Mouse (Mus musculus) MEL (cell line): Measurements from ENCODE around the gene Rplp2. TPM values are rescaled to one million over a fixed set of nuclear protein-coding genes. Genes with fewer than 3 reads are reported as not detected.

Experiments used
- DNase-seq: peaks from one replicate; pipeline ENCODE4 v3.0.0; 2011; ENCODE audit warnings: low read depth, low spot score
- H3K27ac ChIP-seq: 2 replicates; pipeline ENCODE4 v1.5.1; 2012; ENCODE audit warnings: low read depth, mild to moderate bottlenecking, control low read depth, low read length, moderate library complexity; ENCODE audit not compliant: control insufficient read depth
- H3K27me3 ChIP-seq, 2 experiments: fragments of 150-350 bp in 1 of 2; sonication (generic) in 1 of 2; 2 replicates each; pipeline ENCODE4 v1.6.1; 2012; ENCODE audit warnings: low read length in 2 of 2, mild to moderate bottlenecking in 2 of 2, improper control_type of control experiment in 1 of 2, moderate library complexity in 1 of 2; ENCODE audit not compliant: insufficient read depth in 2 of 2, control insufficient read depth in 1 of 2
- H3K36me3 ChIP-seq, 2 experiments: 2 replicates each; pipeline ENCODE4 v1.6.1; 2012 to 2014; ENCODE audit warnings: low read length in 2 of 2, improper control_type of control experiment in 1 of 2, inconsistent platforms in 1 of 2, mild to moderate bottlenecking in 1 of 2; ENCODE audit not compliant: insufficient read depth in 2 of 2, control insufficient read depth in 1 of 2
- H3K4me1 ChIP-seq, 2 experiments: fragments of 150-350 bp in 1 of 2; sonication (generic) in 1 of 2; 2 replicates each; pipeline ENCODE4 v1.6.1; 2012; ENCODE audit warnings: low read length in 2 of 2, improper control_type of control experiment in 1 of 2, mild to moderate bottlenecking in 1 of 2; ENCODE audit not compliant: insufficient read depth in 2 of 2, control insufficient read depth in 1 of 2
- H3K4me3 ChIP-seq, 2 experiments: fragments of 150-350 bp in 1 of 2; sonication (generic) in 1 of 2; 2 replicates each; pipeline ENCODE4 v1.5.1; 2012; ENCODE audit warnings: low read depth in 2 of 2, low read length in 2 of 2, mild to moderate bottlenecking in 2 of 2, moderate library complexity in 2 of 2, control low read depth in 1 of 2, improper control_type of control experiment in 1 of 2; ENCODE audit not compliant: control insufficient read depth in 1 of 2, insufficient read depth in 1 of 2
- H3K79me2 ChIP-seq: 2 replicates; pipeline ENCODE4 v1.6.1; 2012; ENCODE audit warnings: mild to moderate bottlenecking, low read length, moderate library complexity; ENCODE audit not compliant: control insufficient read depth, poor library complexity, insufficient read depth
- H3K9ac ChIP-seq: 2 replicates; pipeline ENCODE4 v1.6.1; 2012; ENCODE audit warnings: low read depth, mild to moderate bottlenecking, control low read depth, low read length, moderate library complexity; ENCODE audit not compliant: control insufficient read depth, poor library complexity, severe bottlenecking
- H3K9me3 ChIP-seq: fragments of 150-350 bp; sonication (generic); replicated peaks from 2 replicates; pipeline ENCODE4 v1.6.1; 2012; ENCODE audit warnings: mild to moderate bottlenecking, low read length, improper control_type of control experiment, moderate library complexity; ENCODE audit not compliant: insufficient read depth
- CHD2 ChIP-seq: IDR thresholded peaks from 2 replicates; pipeline ENCODE4 v1.6.1; 2011; ENCODE audit warnings: low read length, improper control_type of control experiment
- E2F4 ChIP-seq: IDR thresholded peaks from 2 replicates; pipeline ENCODE4 v1.6.1; 2011; ENCODE audit warnings: low read depth, low read length, improper control_type of control experiment, borderline replicate concordance
- EP300 ChIP-seq, 2 experiments: IDR thresholded peaks; 2 replicates each; pipeline ENCODE4 v1.6.1; 2011; ENCODE audit warnings: improper control_type of control experiment in 2 of 2, low read length in 2 of 2, low read depth in 1 of 2, mild to moderate bottlenecking in 1 of 2
- GABPA ChIP-seq: IDR thresholded peaks from 2 replicates; pipeline ENCODE4 v1.6.1; 2012; ENCODE audit warnings: low read depth, mild to moderate bottlenecking, inconsistent platforms, low read length, improper control_type of control experiment, moderate library complexity
- KAT2A ChIP-seq: conservative IDR thresholded peaks from 2 replicates; pipeline ENCODE4 v1.6.1; 2012; ENCODE audit warnings: low read depth, low read length, improper control_type of control experiment, inconsistent platforms
- MXI1 ChIP-seq: IDR thresholded peaks from 2 replicates; pipeline ENCODE4 v1.6.1; 2011; ENCODE audit warnings: mild to moderate bottlenecking, low read depth, low read length, improper control_type of control experiment
- MYB ChIP-seq: IDR thresholded peaks from 2 replicates; pipeline ENCODE4 v1.6.1; 2011; ENCODE audit warnings: mild to moderate bottlenecking, low read depth, low read length, improper control_type of control experiment
- RCOR1 ChIP-seq: IDR thresholded peaks from 2 replicates; pipeline ENCODE4 v1.6.1; 2012; ENCODE audit warnings: low read depth, mild to moderate bottlenecking, inconsistent platforms, low read length, improper control_type of control experiment
- TAL1 ChIP-seq: IDR thresholded peaks from 2 replicates; pipeline ENCODE4 v1.6.1; 2012; ENCODE audit warnings: mild to moderate bottlenecking, inconsistent platforms, low read length, moderate library complexity, mixed read lengths
- TCF12 ChIP-seq: IDR thresholded peaks from 2 replicates; pipeline ENCODE4 v1.6.1; 2014; ENCODE audit warnings: low read depth, mild to moderate bottlenecking, inconsistent platforms, low read length, improper control_type of control experiment, moderate library complexity
- ZNF384 ChIP-seq: IDR thresholded peaks from 2 replicates; pipeline ENCODE4 v1.6.1; 2012; ENCODE audit warnings: low read depth, mild to moderate bottlenecking, inconsistent platforms, low read length, improper control_type of control experiment
- polyA plus RNA-seq, 2 experiments: library from polyadenylated mRNA; stranded (reverse) in 1 of 2; unstranded in 1 of 2; fragments of >175 nt in 1 of 2; fragments of >200 nt in 1 of 2; gene quantifications; 2 replicates each; pipeline versions ENCODE4 v1.2.1 to v1.2.4; 2012; ENCODE audit warnings: low replicate concordance in 2 of 2, low read depth in 1 of 2; ENCODE audit not compliant: insufficient read length in 2 of 2, insufficient read depth in 1 of 2, missing spikeins in 1 of 2
- total RNA-seq: library from RNA; depleted of rRNA; stranded (reverse); fragments of 300-350 nt; gene quantifications from 2 replicates; pipeline ENCODE4 v1.2.3, GENCODE M21; 2012; rRNA removed

Rplp2 gene
- total and polyA plus RNA-seq, 3 experiments = 3,503 to 3,690 TPM; not detected in 1

- Histone ChIP-seq H3K4me1 (peaks cover 0 to 6% of the 10 kb centered on the region in 2 experiments; a peak in 2 of 4 replicates), H3K9me3 (no peaks in the 10 kb centered on the region), H3K79me2 (no peaks in the 10 kb centered on the region), H3K4me3 (no peak overlapping the region), H3K36me3 (no peaks in the 10 kb centered on the region; a peak in 1 of 4 replicates), H3K27me3 (no peaks in the 10 kb centered on the region), H3K9ac (no peak overlapping the region), H3K27ac (no peak overlapping the region)
- TF ChIP-seq KAT2A = no peak
- TF ChIP-seq E2F4 = no peak
- TF ChIP-seq MXI1 = no peak
- TF ChIP-seq CHD2 = no peak
- no peak for TF ChIP-seq MYB
- no peak for TF ChIP-seq TCF12
- no peak for TF ChIP-seq RCOR1
- TF ChIP-seq EP300 (IDR thresholded peaks at IDR 0.05; ENCODE audit: low read depth in 1 of 2, low read length in 2 of 2) = no peak
- no peak for TF ChIP-seq TAL1
- TF ChIP-seq GABPA = no peak
- no peak for TF ChIP-seq ZNF384
- DNase-seq = no peak
These were observed 50.4 kb downstream of the Rplp2 start for GRCm38 (mm10) chr7:141497600-141497999.

Other genes with a start within 250 kb of the Rplp2 start
- not detected in 2 replicates for gene Lmntd2, start 233.3 kb upstream of the Rplp2 start, total RNA-seq
- under 1 TPM in 1 of 2 experiments, not detected in 1; 0.43 TPM for gene Lmntd2, start 233.3 kb upstream of the Rplp2 start, polyA plus RNA-seq
- gene Rassf7, start 231.5 kb upstream of the Rplp2 start, total RNA-seq = 7.0 and 7.6 TPM in 2 replicates
- gene Rassf7, start 231.5 kb upstream of the Rplp2 start, polyA plus RNA-seq = 1 to 10 TPM in 1 of 2 experiments, not detected in 1; 9.5 TPM
- gene Phrf1, start 218.6 kb upstream of the Rplp2 start, total RNA-seq = 65.0 and 66.1 TPM in 2 replicates
- gene Phrf1, start 218.6 kb upstream of the Rplp2 start, polyA plus RNA-seq = 1,000 to 10,000 TPM in 1 of 2 experiments, 10 to 100 TPM in 1; 91.2 to 1,029 TPM
- 0.52 and 1.9 TPM in 2 replicates for gene Irf7, start 180.9 kb upstream of the Rplp2 start, total RNA-seq
- gene Irf7, start 180.9 kb upstream of the Rplp2 start, polyA plus RNA-seq = 1 to 10 TPM in 1 of 2 experiments, not detected in 1; 2.0 TPM
- not detected in 2 replicates for gene Cdhr5, start 170.6 kb upstream of the Rplp2 start, total RNA-seq
- not detected for gene Cdhr5, start 170.6 kb upstream of the Rplp2 start, polyA plus RNA-seq
- not detected in 2 replicates for gene Sct, start 168.2 kb upstream of the Rplp2 start, total RNA-seq
- gene Sct, start 168.2 kb upstream of the Rplp2 start, polyA plus RNA-seq = not detected
- not detected in 2 replicates for gene Drd4, start 155.4 kb upstream of the Rplp2 start, total RNA-seq
- not detected for gene Drd4, start 155.4 kb upstream of the Rplp2 start, polyA plus RNA-seq
- 9.8 and 13.2 TPM in 2 replicates for gene Deaf1, start 119.7 kb upstream of the Rplp2 start, total RNA-seq
- 10 to 100 TPM in 1 of 2 experiments, not detected in 1; 91.1 TPM for gene Deaf1, start 119.7 kb upstream of the Rplp2 start, polyA plus RNA-seq
- gene Tmem80, start 119.6 kb upstream of the Rplp2 start, total RNA-seq = 12.2 and 12.3 TPM in 2 replicates
- gene Tmem80, start 119.6 kb upstream of the Rplp2 start, polyA plus RNA-seq = 10 to 100 TPM in 1 of 2 experiments, not detected in 1; 27.7 TPM
- gene Eps8l2, start 108.5 kb upstream of the Rplp2 start, total RNA-seq = 0.46 TPM in 1 of 2 replicates, not detected in the other
- gene Eps8l2, start 108.5 kb upstream of the Rplp2 start, polyA plus RNA-seq = under 1 TPM in 1 of 2 experiments, not detected in 1; 0.10 TPM
- gene Taldo1, start 55.2 kb upstream of the Rplp2 start, total RNA-seq = 415 and 498 TPM in 2 replicates
- gene Taldo1, start 55.2 kb upstream of the Rplp2 start, polyA plus RNA-seq = 100 to 1,000 TPM in 1 of 2 experiments, not detected in 1; 298 TPM
- gene Gatd1, start 33.2 kb upstream of the Rplp2 start, total RNA-seq = 21.0 and 21.6 TPM in 2 replicates
- 10 to 100 TPM in 1 of 2 experiments, not detected in 1; 35.9 TPM for gene Gatd1, start 33.2 kb upstream of the Rplp2 start, polyA plus RNA-seq
- not detected in 2 replicates for gene Cend1, start 17.9 kb upstream of the Rplp2 start, total RNA-seq
- not detected for gene Cend1, start 17.9 kb upstream of the Rplp2 start, polyA plus RNA-seq
- 17.7 and 23.8 TPM in 2 replicates for gene Slc25a22, start 9.5 kb upstream of the Rplp2 start, total RNA-seq
- gene Slc25a22, start 9.5 kb upstream of the Rplp2 start, polyA plus RNA-seq = 10 to 100 TPM in 1 of 2 experiments, not detected in 1; 46.0 TPM
- 5.0 and 6.4 TPM in 2 replicates for gene Pidd1, start 3.3 kb upstream of the Rplp2 start, total RNA-seq
- 10 to 100 TPM in 1 of 2 experiments, not detected in 1; 27.2 TPM for gene Pidd1, start 3.3 kb upstream of the Rplp2 start, polyA plus RNA-seq
- gene Pnpla2, start 7.8 kb downstream of the Rplp2 start, total RNA-seq = 8.3 and 9.9 TPM in 2 replicates
- 10 to 100 TPM in 1 of 2 experiments, not detected in 1; 38.6 TPM for gene Pnpla2, start 7.8 kb downstream of the Rplp2 start, polyA plus RNA-seq
- gene Cracr2b, start 13.7 kb downstream of the Rplp2 start, total RNA-seq = 0.59 and 0.73 TPM in 2 replicates
- 1 to 10 TPM in 1 of 2 experiments, not detected in 1; 6.9 TPM for gene Cracr2b, start 13.7 kb downstream of the Rplp2 start, polyA plus RNA-seq
- 38.9 and 40.6 TPM in 2 replicates for gene Cd151, start 20.0 kb downstream of the Rplp2 start, total RNA-seq
- gene Cd151, start 20.0 kb downstream of the Rplp2 start, polyA plus RNA-seq = 10 to 100 TPM in 1 of 2 experiments, not detected in 1; 86.6 TPM
- 110 and 114 TPM in 2 replicates for gene Polr2l, start 27.8 kb downstream of the Rplp2 start, total RNA-seq
- 10 to 100 TPM in 1 of 2 experiments, not detected in 1; 82.4 TPM for gene Polr2l, start 27.8 kb downstream of the Rplp2 start, polyA plus RNA-seq
- 82.5 and 110 TPM in 2 replicates for gene Tspan4, start 27.9 kb downstream of the Rplp2 start, total RNA-seq
- gene Tspan4, start 27.9 kb downstream of the Rplp2 start, polyA plus RNA-seq = 10 to 100 TPM in 1 of 2 experiments, not detected in 1; 97.9 TPM
- 36.1 and 36.3 TPM in 2 replicates for gene Chid1, start 92.5 kb downstream of the Rplp2 start, total RNA-seq
- gene Chid1, start 92.5 kb downstream of the Rplp2 start, polyA plus RNA-seq = 10 to 100 TPM in 1 of 2 experiments, not detected in 1; 46.7 TPM
- 59.5 and 60.6 TPM in 2 replicates for gene Ap2a2, start 114.8 kb downstream of the Rplp2 start, total RNA-seq
- 10 to 100 TPM; 34.7 to 67.9 TPM for gene Ap2a2, start 114.8 kb downstream of the Rplp2 start, polyA plus RNA-seq
- 0.04 TPM in 1 of 2 replicates, not detected in the other for gene Muc6, start 207.9 kb downstream of the Rplp2 start, total RNA-seq
- gene Muc6, start 207.9 kb downstream of the Rplp2 start, polyA plus RNA-seq = under 1 TPM in 1 of 2 experiments, not detected in 1; 0.19 TPM
- gene Muc2, start 243.0 kb downstream of the Rplp2 start, total RNA-seq = not detected in 2 replicates
- gene Muc2, start 243.0 kb downstream of the Rplp2 start, polyA plus RNA-seq = under 1 TPM in 1 of 2 experiments, not detected in 1; 0.04 TPM